Mouse (Mus musculus): ENCODE data around the gene Zdhhc16. TPM values are rescaled to one million over a fixed set of nuclear protein-coding genes. Genes with fewer than 3 reads are reported as not detected.
"Not testable (repeated sequence)": the region's sequence is repeated elsewhere in the genome, so short reads cannot be mapped to it uniquely, and the experiment has no call there.

Zdhhc16 gene
- polyA plus RNA-seq, 1 experiment from 2014 or later: 64.7 TPM

GRCm38 (mm10) chr19:41912121-41913080 is 20.9 kb upstream of the Zdhhc16 start:
- peaks cover 15% of the 10 kb centered on the region for H3K4me1 ChIP-seq (ENCODE audit: control insufficient read depth, insufficient read depth, low read length)
- H3K4me2 ChIP-seq: peak overlapping the region; percentile 71
- ATAC-seq (ENCODE audit: low FRiP score): peak; percentile 50
- H3K9ac ChIP-seq (ENCODE audit: low read length): peak overlapping the region; percentile 91
- H3K9me3 ChIP-seq (ENCODE audit: control insufficient read depth, low read length): no peaks in the 10 kb centered on the region
- WGBS: under 1% methylated on average over 49 of the region's 53 CpGs
- H3K4me3 ChIP-seq (ENCODE audit: low read depth, low read length): peak overlapping the region; percentile 70
- peak; percentile 90 for DNase-seq (ENCODE audit: low spot score, missing footprints)
- peaks cover 8% of the 10 kb centered on the region; the same call in 1 of the 2 replicates for H3K36me3 ChIP-seq (ENCODE audit: control insufficient read depth, insufficient read depth, low read length)
- no peaks in the 10 kb centered on the region for H3K27me3 ChIP-seq (ENCODE audit: control insufficient read depth, insufficient read depth, low read length)
- peak overlapping the region; percentile 63 for H3K27ac ChIP-seq (ENCODE audit: low read depth, low read length)

- peak; percentile 77 for DNase-seq (ENCODE audit: low spot score, missing footprints)
- Histone ChIP-seq H3K27ac (ENCODE audit: low read depth, low read length) (no peak overlapping the region), H3K4me1 (ENCODE audit: control insufficient read depth, insufficient read depth, low read length) (peaks cover 15% of the 10 kb centered on the region), H3K9me3 (ENCODE audit: control insufficient read depth, low read length) (no peaks in the 10 kb centered on the region), H3K27me3 (ENCODE audit: control insufficient read depth, insufficient read depth, low read length) (no peaks in the 10 kb centered on the region), H3K9ac (ENCODE audit: low read length) (peak overlapping the region; percentile 47), H3K36me3 (ENCODE audit: control insufficient read depth, insufficient read depth, low read length) (peaks cover 13% of the 10 kb centered on the region; the same call in 1 of the 2 replicates), H3K4me2 (peak overlapping the region; percentile 71), H3K4me3 (ENCODE audit: low read depth, low read length) (peak overlapping the region; percentile 70)
- 35% methylated on average over 6 of the region's 6 CpGs for WGBS
- no peak for ATAC-seq (ENCODE audit: low FRiP score)
These were observed 19.3 kb upstream of the Zdhhc16 start for GRCm38 (mm10) chr19:41913774-41914591.

GRCm38 (mm10) chr19:41914592-41914882 is 18.7 kb upstream of the Zdhhc16 start:
- H3K9ac ChIP-seq (ENCODE audit: low read length); H3K9me3 ChIP-seq (ENCODE audit: control insufficient read depth, low read length); ATAC-seq (ENCODE audit: low FRiP score); H3K4me2 ChIP-seq; H3K27ac ChIP-seq (ENCODE audit: low read depth, low read length); H3K4me3 ChIP-seq (ENCODE audit: low read depth, low read length); H3K27me3 ChIP-seq (ENCODE audit: control insufficient read depth, insufficient read depth, low read length): not testable (repeated sequence)
- Histone ChIP-seq H3K4me1 (ENCODE audit: control insufficient read depth, insufficient read depth, low read length) (peaks cover 15% of the 10 kb centered on the region), H3K36me3 (ENCODE audit: control insufficient read depth, insufficient read depth, low read length) (peaks cover 18% of the 10 kb centered on the region; the same call in 1 of the 2 replicates)
- peak; percentile 74 for DNase-seq (ENCODE audit: low spot score, missing footprints)

- Histone ChIP-seq H3K27me3 (ENCODE audit: control insufficient read depth, insufficient read depth, low read length) (no peaks in the 10 kb centered on the region), H3K9me3 (ENCODE audit: control insufficient read depth, low read length) (no peaks in the 10 kb centered on the region), H3K4me1 (ENCODE audit: control insufficient read depth, insufficient read depth, low read length) (peaks cover 15% of the 10 kb centered on the region), H3K36me3 (ENCODE audit: control insufficient read depth, insufficient read depth, low read length) (peaks cover 19% of the 10 kb centered on the region; the same call in 1 of the 2 replicates), H3K4me3 (ENCODE audit: low read depth, low read length) (no peak overlapping the region), H3K4me2 (no peak overlapping the region), H3K9ac (ENCODE audit: low read length) (no peak overlapping the region), H3K27ac (ENCODE audit: low read depth, low read length) (no peak overlapping the region)
- no peak for ATAC-seq (ENCODE audit: low FRiP score)
- peak; percentile 59 for DNase-seq (ENCODE audit: low spot score, missing footprints)
- 92% methylated on average over 3 of the region's 3 CpGs for WGBS
These were observed 18.0 kb upstream of the Zdhhc16 start for GRCm38 (mm10) chr19:41915294-41915693.

- Histone ChIP-seq H3K27ac (ENCODE audit: low read depth, low read length) (no peak overlapping the region), H3K27me3 (ENCODE audit: control insufficient read depth, insufficient read depth, low read length) (no peaks in the 10 kb centered on the region), H3K4me3 (ENCODE audit: low read depth, low read length) (no peak overlapping the region), H3K9ac (ENCODE audit: low read length) (no peak overlapping the region), H3K4me1 (ENCODE audit: control insufficient read depth, insufficient read depth, low read length) (peaks cover 15% of the 10 kb centered on the region), H3K36me3 (ENCODE audit: control insufficient read depth, insufficient read depth, low read length) (peaks cover 22% of the 10 kb centered on the region), H3K4me2 (no peak overlapping the region), H3K9me3 (ENCODE audit: control insufficient read depth, low read length) (no peaks in the 10 kb centered on the region)
- ATAC-seq (ENCODE audit: low FRiP score) (no peak), DNase-seq (ENCODE audit: low spot score, missing footprints) (peak; percentile 68)
- 95% methylated on average over 4 of the region's 4 CpGs for WGBS
These were observed 16.4 kb upstream of the Zdhhc16 start for GRCm38 (mm10) chr19:41916853-41917252.

- no peaks in the 10 kb centered on the region for H3K4me1 ChIP-seq (ENCODE audit: control insufficient read depth, insufficient read depth, low read length)
- peaks cover 22% of the 10 kb centered on the region for H3K36me3 ChIP-seq (ENCODE audit: control insufficient read depth, insufficient read depth, low read length)
- 84% methylated on average over 4 of the region's 4 CpGs for WGBS
- H3K9me3 ChIP-seq (ENCODE audit: control insufficient read depth, low read length): no peaks in the 10 kb centered on the region
- H3K27me3 ChIP-seq (ENCODE audit: control insufficient read depth, insufficient read depth, low read length): no peaks in the 10 kb centered on the region
- H3K27ac ChIP-seq (ENCODE audit: low read depth, low read length): no peak overlapping the region
- no peak overlapping the region for H3K4me3 ChIP-seq (ENCODE audit: low read depth, low read length)
- ATAC-seq (ENCODE audit: low FRiP score) (no peak), DNase-seq (ENCODE audit: low spot score, missing footprints) (peak; percentile 81)
- no peak overlapping the region for H3K4me2 ChIP-seq
- H3K9ac ChIP-seq (ENCODE audit: low read length): no peak overlapping the region
These were observed 13.8 kb upstream of the Zdhhc16 start for GRCm38 (mm10) chr19:41919471-41919870.

- H3K4me2 ChIP-seq: no peak overlapping the region
- H3K9ac ChIP-seq (ENCODE audit: low read length): no peak overlapping the region
- DNase-seq (ENCODE audit: low spot score, missing footprints): peak; percentile 72
- ATAC-seq (ENCODE audit: low FRiP score): no peak
- H3K36me3 ChIP-seq (ENCODE audit: control insufficient read depth, insufficient read depth, low read length): peaks cover 22% of the 10 kb centered on the region
- no peaks in the 10 kb centered on the region for H3K9me3 ChIP-seq (ENCODE audit: control insufficient read depth, low read length)
- 84% methylated on average over 5 of the region's 5 CpGs for WGBS
- H3K27me3 ChIP-seq (ENCODE audit: control insufficient read depth, insufficient read depth, low read length): no peaks in the 10 kb centered on the region
- H3K4me3 ChIP-seq (ENCODE audit: low read depth, low read length): no peak overlapping the region
- no peaks in the 10 kb centered on the region for H3K4me1 ChIP-seq (ENCODE audit: control insufficient read depth, insufficient read depth, low read length)
- H3K27ac ChIP-seq (ENCODE audit: low read depth, low read length): no peak overlapping the region
These were observed 12.7 kb upstream of the Zdhhc16 start for GRCm38 (mm10) chr19:41920412-41921067.

- Histone ChIP-seq H3K36me3 (ENCODE audit: control insufficient read depth, insufficient read depth, low read length) (peaks cover 2% of the 10 kb centered on the region), H3K9ac (ENCODE audit: low read length) (peak overlapping the region; percentile 75), H3K4me1 (ENCODE audit: control insufficient read depth, insufficient read depth, low read length) (peaks cover 13% of the 10 kb centered on the region), H3K27ac (ENCODE audit: low read depth, low read length) (peak overlapping the region; percentile 14; the same call in 1 of the 2 replicates), H3K27me3 (ENCODE audit: control insufficient read depth, insufficient read depth, low read length) (no peaks in the 10 kb centered on the region), H3K9me3 (ENCODE audit: control insufficient read depth, low read length) (no peaks in the 10 kb centered on the region), H3K4me2 (peak overlapping the region; percentile 74), H3K4me3 (ENCODE audit: low read depth, low read length) (peak overlapping the region; percentile 89)
- under 1% methylated on average over 28 of the region's 28 CpGs for WGBS
- ATAC-seq (ENCODE audit: low FRiP score) (peak; percentile 38; the same call in 1 of the 2 replicates), DNase-seq (ENCODE audit: low spot score, missing footprints) (peak; percentile 85)
These were observed 594 bp upstream of the Zdhhc16 start for GRCm38 (mm10) chr19:41932686-41933085.
